Mouse (Mus musculus) inflammation-experienced regulatory T-cells, adult 6 months (primary cell): ENCODE data around the gene Hist3h2ba. TPM values are rescaled to one million over a fixed set of nuclear protein-coding genes. Genes with fewer than 3 reads are reported as not detected.
A peak's percentile ranks its signal among the peaks of the same experiment; 100 is the strongest.

Source experiments
- ATAC-seq: one replicate; pipeline ENCODE4 v1.8.0; 2017
- polyA plus RNA-seq, 3 experiments: library from polyadenylated mRNA; unstranded; fragments of 100-300 nt; shearing (Covaris generic); gene quantifications; one replicate each; pipeline ENCODE4 v1.2.1; 2017

Hist3h2ba gene
- polyA plus RNA-seq, 3 experiments from 2014 or later: 2.9 to 5.2 (median 4.3) TPM

- no peak for ATAC-seq
Observed at GRCm38 (mm10) chr11:58965001-58965760, 16.5 kb downstream of the Hist3h2ba start.

GRCm38 (mm10) chr11:58967346-58967745 lies 18.6 kb downstream of the Hist3h2ba start:
- no peak for ATAC-seq

DNA sequence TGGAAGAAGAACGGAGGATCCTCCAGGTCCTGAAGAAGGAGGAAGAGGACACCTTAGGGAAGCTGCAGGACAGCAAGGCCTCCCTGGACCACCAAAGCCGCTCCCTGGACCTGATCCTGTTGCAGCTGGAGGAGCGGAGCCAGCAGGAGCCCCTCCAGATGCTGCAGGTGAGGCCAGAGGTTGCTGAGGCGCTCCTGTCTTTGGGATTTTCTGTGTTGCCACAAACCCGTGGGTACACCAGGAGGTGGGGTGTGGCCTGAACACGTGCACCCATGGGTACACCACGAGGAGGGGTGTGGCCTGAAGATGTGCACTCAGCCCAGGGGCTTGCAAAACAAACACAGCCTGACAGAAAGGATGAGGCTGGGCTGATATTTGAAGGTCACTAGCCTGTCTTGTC lies 19.8 kb downstream of the Hist3h2ba start:
- ATAC-seq: no peak

DNA sequence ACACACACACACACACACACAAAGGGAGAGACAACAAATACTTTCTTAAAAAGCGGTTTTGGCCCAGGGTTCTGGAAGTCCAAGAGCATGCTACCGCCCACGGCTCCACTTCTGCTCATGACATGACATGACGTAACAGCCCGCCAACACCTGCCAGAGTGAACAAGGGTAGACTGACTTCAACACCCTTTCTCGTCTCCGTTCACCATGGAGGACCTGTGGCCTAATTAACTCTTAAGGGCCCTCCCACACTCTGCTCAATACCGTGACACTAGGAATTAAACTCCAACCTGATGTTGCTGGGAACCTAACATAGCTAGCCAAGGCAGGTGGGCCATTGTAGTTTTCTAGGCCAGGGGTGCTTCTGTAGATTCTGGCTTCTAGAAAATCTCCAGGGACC lies 20.3 kb downstream of the Hist3h2ba start:
- ATAC-seq: no peak

- ATAC-seq: no peak
Observed at GRCm38 (mm10) chr11:58969659-58970058, 20.9 kb downstream of the Hist3h2ba start.

DNA sequence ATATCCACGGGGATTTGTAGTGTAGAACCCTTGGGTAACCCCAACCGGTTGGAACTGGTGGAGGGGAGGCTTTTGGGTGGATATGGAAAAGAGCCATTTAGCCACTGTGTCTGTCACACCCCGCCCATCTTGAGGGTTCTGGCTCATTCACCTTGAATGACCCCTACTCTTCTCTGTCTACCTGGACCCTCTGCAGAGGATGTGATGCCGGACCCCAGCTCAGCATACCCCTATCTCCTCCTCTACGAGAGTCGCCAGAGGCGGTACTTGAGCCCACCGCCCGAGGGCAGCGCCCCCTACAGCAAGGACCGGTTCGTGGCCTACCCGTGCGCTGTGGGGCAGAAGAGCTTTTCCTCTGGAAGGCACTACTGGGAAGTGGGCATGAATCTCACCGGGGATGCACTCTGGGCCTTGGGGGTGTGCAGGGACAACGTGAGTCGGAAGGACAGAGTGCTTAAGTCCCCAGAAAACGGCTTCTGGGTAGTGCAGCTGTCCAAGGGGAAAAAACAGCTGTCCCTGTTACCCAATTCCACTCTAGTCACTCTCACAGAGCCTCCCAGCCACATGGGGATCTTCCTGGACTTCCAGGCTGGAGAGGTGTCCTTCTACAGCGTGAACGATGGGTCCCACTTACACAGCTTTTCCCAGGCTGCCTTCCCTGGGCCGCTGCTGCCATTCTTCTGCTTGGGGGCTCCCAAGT lies 22.3 kb downstream of the Hist3h2ba start:
- no peak for ATAC-seq

DNA sequence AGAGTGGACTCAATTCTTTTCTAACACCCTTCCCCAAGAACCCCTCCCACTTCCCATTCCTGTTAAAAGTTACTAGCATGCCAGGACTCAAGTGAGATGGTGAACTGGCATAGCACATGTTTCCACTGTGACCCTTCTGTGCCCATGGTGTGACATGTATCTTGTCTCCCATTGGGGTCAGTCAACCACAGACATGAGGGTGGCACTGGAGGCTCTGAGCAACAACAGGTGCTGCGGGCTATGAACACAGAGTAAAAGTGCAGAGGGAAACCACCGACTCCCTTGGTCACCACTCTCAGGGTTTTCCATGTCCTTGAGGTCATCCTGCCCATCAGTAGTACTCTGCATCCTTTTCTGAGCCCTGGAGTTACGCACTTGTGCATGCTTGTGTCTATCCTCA lies 23.1 kb downstream of the Hist3h2ba start:
- ATAC-seq: no peak

DNA sequence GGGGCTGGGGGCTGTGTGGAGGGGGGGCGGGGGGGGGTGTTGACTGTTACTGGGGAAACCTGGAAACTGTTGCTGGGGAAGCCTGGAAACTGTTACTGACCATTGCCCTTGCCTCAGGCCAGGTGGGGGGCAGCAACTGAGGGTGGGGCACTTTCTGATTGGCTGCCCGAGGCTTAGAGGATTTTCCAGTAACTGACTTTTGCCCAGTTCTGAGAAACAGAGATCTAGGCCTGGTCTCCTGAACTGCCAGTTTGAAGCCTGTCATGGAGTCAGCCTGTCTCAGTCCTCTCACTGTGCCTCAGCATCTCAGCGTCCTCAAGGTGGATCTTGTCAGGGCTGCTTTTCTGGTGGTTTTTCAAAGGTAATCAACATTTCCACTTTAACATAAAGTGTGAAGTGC lies 25.7 kb downstream of the Hist3h2ba start:
- no peak for ATAC-seq

- ATAC-seq: peak; percentile 18
Observed at GRCm38 (mm10) chr11:58977150-58977549, 28.4 kb downstream of the Hist3h2ba start.

- peak; percentile 11 for ATAC-seq
Observed at GRCm38 (mm10) chr11:58977607-58978026, 28.9 kb downstream of the Hist3h2ba start.

GRCm38 (mm10) chr11:58978027-58978705 lies 29.4 kb downstream of the Hist3h2ba start, which contains the start of gene Trim11:
TSS of gene Trim11 (plus strand) at chr11:58978093.
- ATAC-seq: peak; percentile 91

DNA sequence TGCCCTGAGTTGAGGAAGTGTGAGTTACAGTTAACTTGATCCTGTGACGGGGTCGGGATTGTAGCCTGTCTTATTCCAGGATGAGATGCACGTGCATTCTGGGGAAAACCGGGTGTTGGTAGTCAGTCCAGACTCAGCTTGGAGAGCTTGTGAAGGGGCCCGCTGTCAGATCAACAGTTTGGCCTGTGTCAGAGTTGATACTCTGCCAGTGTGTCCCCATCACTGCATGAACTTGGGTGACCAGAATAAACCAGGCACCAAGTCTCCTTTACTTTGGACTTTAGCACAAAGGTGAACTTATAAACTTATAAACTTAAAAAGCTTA lies 29.9 kb downstream of the Hist3h2ba start:
- no peak for ATAC-seq

GRCm38 (mm10) chr11:58979183-58979582 lies 30.5 kb downstream of the Hist3h2ba start:
- ATAC-seq: no peak

DNA sequence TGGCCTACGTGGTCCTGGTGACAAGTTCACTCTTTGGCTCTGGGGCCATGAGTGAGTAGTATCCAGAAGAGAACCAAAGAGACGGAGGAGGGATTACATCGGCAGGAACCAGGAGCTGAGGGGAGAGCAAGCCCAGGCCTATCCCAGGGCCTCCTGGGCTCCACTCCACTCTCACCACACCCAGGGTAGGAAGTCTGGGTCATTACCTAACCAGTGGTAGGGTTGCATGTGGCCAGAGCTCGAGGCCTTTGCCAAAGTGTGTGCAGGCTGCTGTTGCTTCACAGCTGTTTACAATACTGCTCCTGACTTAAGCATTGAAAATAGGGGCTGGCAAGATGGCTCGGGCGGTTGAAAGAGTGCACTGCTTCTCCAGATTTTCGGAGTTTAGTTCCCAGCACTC lies 30.9 kb downstream of the Hist3h2ba start:
- no peak for ATAC-seq

DNA sequence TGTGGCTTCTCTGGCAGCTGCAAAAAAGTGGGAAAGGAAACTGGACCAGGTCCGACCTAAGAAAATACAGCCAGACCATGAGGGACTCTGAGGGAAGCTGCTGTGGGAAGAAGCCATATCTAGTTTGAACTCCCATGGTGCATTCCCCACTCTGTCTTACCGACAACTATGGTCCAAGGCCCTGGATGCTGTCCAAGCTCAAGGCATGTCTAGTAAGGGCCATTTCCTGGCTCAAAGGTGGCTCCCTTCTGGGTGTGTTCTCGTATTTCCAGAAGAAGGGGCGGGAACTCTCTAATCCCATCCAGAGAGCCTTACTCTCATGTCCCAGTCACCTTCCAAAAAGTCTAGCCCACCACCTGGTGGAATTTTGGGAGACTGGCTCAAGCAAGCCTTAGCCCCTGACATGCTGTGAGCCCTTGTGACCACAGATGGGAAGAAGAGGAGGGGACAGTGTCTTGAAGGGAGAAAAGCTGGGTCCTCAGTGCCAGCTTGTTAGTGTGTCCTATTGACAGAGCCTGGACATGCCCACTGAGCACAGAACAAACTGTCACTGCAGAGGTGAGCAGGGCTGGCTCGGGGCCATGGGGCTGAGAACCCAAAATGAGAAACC lies 31.8 kb downstream of the Hist3h2ba start:
- no peak for ATAC-seq

GRCm38 (mm10) chr11:58981541-58982447 lies 33.1 kb downstream of the Hist3h2ba start:
- peak; percentile 29 for ATAC-seq

- no peak for ATAC-seq
Observed at GRCm38 (mm10) chr11:58982471-58983097, 33.9 kb downstream of the Hist3h2ba start.

DNA sequence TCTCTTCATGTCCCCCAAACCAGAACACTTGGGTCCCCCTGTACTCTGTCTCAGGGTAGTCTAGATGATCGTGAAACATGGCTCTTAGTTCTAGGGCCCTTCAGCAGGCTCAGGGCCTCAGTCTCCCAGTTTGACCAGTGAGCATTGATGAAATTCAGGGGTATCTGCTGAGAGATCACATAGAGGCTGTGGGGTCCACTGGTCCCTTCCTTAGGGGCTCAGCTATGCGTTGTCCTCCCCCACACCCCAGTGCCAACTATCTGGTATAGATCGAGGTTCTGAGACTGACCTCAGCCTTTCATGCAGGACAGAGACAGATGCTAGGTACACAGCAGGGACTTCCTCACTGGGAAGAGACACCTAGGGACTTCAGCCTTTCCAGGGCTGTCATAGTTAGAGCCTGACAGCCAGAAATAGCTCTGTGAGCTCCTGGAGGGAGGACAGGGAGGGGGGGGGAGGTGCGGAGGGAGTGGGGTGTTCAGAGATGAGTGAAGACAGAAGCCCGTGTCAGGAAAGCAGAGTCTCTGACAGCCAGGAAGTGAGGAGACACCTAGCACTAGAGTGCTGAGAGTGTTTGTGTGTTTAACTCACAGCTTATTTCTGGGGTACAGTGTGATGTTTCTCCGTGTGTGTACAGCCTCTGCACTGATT lies 35.1 kb downstream of the Hist3h2ba start:
- no peak for ATAC-seq

- ATAC-seq: no peak
Observed at GRCm38 (mm10) chr11:58984657-58985056, 35.9 kb downstream of the Hist3h2ba start.

- ATAC-seq: no peak
Observed at GRCm38 (mm10) chr11:58985299-58985917, 36.7 kb downstream of the Hist3h2ba start.

DNA sequence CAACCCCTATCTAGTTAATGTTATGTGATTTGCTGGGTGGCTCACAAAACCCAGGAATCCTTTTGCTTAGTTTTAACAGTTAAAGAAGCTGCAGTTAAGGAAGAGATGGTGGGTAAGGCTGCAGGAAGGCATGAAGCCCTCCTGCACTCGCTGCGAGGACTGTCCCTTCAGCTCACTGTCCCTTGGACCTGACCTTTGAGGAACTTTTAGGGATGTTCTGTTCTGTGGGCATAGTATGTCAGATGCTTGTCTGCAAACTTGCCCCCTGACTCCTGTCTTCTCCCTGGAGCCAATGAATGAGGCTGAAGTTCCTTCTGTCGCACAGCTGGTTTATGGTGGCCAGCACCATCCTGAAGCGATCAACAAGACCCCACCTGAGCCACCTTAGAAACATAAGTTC lies 40.4 kb downstream of the Hist3h2ba start:
- ATAC-seq: no peak
